Mouse (Mus musculus): Measurements from ENCODE around the gene Braf.

GRCm38 (mm10) chr6:39562166-39563015 lies 162.9 kb downstream of the Braf start:
- TF ChIP-seq POLR2A (IDR thresholded peaks at IDR 0.05; ENCODE audit: borderline replicate concordance, extremely low read depth, low read depth, low read length), result no peak
- peak; percentile 22; the same call in 1 of the 2 replicates for TF ChIP-seq CTCF (IDR thresholded peaks at IDR 0.05; ENCODE audit: insufficient read depth, low read length)
